Mouse (Mus musculus): ENCODE data around the gene Me3. TPM values are rescaled to one million over a fixed set of nuclear protein-coding genes. Genes with fewer than 3 reads are reported as not detected.

The Me3 gene
- polyA plus RNA-seq, 1 experiment from 2014 or later: 3.6 TPM

DNA sequence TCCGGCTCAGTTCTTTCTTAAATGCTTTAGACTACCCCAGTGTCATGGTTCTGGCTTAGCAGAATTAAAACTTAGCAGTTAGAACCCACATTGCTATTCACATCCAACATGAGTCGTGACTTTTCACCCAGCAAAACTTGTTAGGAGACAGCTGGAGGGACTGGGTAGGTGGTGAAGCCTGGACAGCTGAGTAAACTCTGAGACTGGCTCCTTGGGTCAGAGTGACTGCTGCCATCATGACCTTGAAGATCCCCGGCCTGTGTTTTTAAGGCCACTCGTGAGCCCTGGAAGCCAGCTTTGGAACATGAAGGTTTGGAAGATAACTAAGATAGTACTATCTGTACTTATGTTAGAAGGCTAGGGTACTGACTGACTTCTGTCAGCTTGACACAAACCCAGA is 35.4 kb downstream of the Me3 start:
- Histone ChIP-seq H3K27ac (replicated peaks) (no peak overlapping the region), H3K4me2 (replicated peaks) (no peak overlapping the region), H3K27me3 (no peaks in the 10 kb centered on the region), H3K36me3 (no peaks in the 10 kb centered on the region), H3K9ac (no peak overlapping the region), H3K9me3 (replicated peaks) (no peaks in the 10 kb centered on the region), H3K4me1 (no peaks in the 10 kb centered on the region), H3K4me3 (replicated peaks) (no peak overlapping the region)
- whole genome bisulfite sequencing: 88% methylated on average over 4 of the region's 4 CpGs
- ATAC-seq (ENCODE audit: insufficient number of reproducible peaks, low FRiP score, low TSS enrichment, low read depth): no peak

DNA sequence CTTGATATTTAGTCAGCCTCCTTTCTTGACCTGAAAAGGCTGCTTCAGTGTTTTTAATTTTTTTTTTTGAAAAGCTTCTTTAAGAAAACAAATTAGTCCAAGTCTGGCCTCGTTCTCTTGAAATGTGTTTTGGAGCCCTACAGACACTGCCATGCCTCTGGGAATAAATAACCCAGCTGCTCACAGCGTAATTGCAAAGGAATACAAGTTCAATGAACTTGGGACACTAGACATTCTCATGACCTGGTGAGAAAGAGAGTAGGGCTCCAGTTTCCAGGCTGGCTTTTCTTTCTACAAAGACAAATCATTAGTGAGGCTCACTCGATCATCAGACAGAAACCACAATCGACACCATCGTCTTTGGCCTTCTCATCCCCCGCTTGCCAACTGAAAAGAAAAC is 37.3 kb downstream of the Me3 start:
- no peak for ATAC-seq (ENCODE audit: insufficient number of reproducible peaks, low FRiP score, low TSS enrichment, low read depth)
- Histone ChIP-seq H3K9ac (no peak overlapping the region), H3K27me3 (no peaks in the 10 kb centered on the region), H3K4me3 (replicated peaks) (no peak overlapping the region), H3K4me1 (no peaks in the 10 kb centered on the region), H3K36me3 (no peaks in the 10 kb centered on the region), H3K9me3 (replicated peaks) (no peaks in the 10 kb centered on the region), H3K27ac (replicated peaks) (no peak overlapping the region), H3K4me2 (replicated peaks) (no peak overlapping the region)
- 59% methylated on average over 6 of the region's 6 CpGs for WGBS

DNA sequence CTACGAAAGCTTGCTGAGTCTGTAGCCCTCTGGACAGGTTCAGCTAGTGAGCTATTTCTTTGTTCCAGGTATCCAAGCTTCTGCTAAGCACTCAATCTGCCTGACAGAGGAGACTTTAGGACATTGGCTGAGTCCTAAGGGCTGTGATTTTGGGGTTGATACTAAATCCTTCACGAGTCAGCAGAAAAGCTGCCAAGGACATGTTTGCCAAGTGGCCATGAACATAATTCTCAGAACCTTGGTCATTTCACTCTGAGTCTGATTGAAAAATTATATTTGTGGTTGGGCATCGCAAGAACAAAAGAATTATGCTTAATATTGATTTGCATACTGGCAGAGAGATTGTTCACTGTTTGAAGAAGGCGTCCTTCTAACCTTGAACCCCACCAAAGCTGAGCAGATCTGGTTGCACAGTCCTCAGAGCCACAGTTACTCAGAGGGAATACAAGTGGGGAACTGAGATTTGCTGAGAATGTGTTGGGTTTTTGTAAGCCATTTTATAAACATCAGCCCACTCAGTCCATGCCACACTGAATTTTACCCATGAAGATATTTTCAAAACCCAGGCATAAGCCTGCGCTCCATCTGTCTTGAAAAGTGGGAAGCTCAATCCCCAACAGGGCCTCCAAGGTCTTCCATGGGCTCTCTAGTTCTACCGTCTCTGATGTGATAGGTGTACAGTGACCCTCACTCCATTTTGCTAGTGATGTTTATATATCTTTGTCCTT is 39.1 kb downstream of the Me3 start:
- 86% methylated on average over 6 of the region's 6 CpGs for WGBS
- no peak for ATAC-seq (ENCODE audit: insufficient number of reproducible peaks, low FRiP score, low TSS enrichment, low read depth)

DNA sequence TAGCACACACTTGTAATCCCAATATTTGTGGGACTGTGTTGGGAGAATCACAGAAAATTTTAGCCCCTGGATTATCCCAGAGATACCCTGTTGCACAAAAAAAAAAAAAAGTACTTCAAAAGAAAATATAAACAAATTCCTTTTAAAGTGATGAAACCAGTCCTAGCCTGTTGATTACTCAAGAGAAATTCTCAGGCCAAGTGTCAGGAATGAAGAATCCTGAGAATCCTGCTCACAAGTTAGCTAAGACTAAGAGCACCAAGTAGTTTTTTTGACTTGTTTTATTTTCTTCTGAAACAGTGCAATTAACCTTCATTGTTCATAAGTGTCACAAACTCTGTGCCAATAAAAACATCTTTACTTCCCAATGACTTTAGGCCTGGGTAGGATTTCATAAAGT is 44.0 kb downstream of the Me3 start:
- H3K27me3 ChIP-seq: no peaks in the 10 kb centered on the region
- H3K4me2 ChIP-seq (replicated peaks): no peak overlapping the region
- no peaks in the 10 kb centered on the region for H3K36me3 ChIP-seq
- no peak overlapping the region for H3K9ac ChIP-seq
- H3K27ac ChIP-seq (replicated peaks): no peak overlapping the region
- peaks cover 24% of the 10 kb centered on the region for H3K4me1 ChIP-seq
- ATAC-seq (ENCODE audit: insufficient number of reproducible peaks, low FRiP score, low TSS enrichment, low read depth): no peak
- H3K4me3 ChIP-seq (replicated peaks): no peak overlapping the region
- no peaks in the 10 kb centered on the region for H3K9me3 ChIP-seq (replicated peaks)

More for the DNA sequence above, 39.1 kb downstream of the Me3 start:
- Histone ChIP-seq H3K36me3 (no peaks in the 10 kb centered on the region), H3K4me3 (replicated peaks) (no peak overlapping the region), H3K27ac (replicated peaks) (no peak overlapping the region), H3K9ac (no peak overlapping the region), H3K27me3 (no peaks in the 10 kb centered on the region), H3K4me1 (no peaks in the 10 kb centered on the region), H3K4me2 (replicated peaks) (no peak overlapping the region), H3K9me3 (replicated peaks) (no peaks in the 10 kb centered on the region)

DNA sequence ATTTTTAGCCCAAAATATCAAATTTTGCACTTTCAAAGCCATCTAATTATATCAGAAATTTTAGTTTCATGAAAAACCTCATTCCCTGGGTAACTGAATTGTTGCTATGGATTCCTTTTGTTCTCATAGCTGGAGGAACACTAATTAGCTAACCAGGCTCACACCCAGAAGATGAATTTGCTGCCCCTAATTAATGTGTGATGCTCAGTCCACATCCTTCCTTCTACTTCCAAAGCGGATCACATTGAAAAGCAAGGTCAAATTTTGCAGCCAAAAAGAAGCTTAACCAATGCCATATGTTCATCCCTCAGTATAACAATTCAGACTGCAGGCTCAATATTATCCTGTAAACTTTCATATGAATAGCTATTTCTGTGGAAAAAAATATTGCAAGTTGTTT is 45.7 kb downstream of the Me3 start:
- Histone ChIP-seq H3K4me3 (replicated peaks) (no peak overlapping the region), H3K36me3 (no peaks in the 10 kb centered on the region), H3K4me2 (replicated peaks) (no peak overlapping the region), H3K27me3 (no peaks in the 10 kb centered on the region), H3K9ac (no peak overlapping the region), H3K9me3 (replicated peaks) (no peaks in the 10 kb centered on the region), H3K27ac (replicated peaks) (no peak overlapping the region), H3K4me1 (peaks cover 24% of the 10 kb centered on the region)
- no peak for ATAC-seq (ENCODE audit: insufficient number of reproducible peaks, low FRiP score, low TSS enrichment, low read depth)
- WGBS: 37% methylated on average over 1 of the region's 1 CpGs

DNA sequence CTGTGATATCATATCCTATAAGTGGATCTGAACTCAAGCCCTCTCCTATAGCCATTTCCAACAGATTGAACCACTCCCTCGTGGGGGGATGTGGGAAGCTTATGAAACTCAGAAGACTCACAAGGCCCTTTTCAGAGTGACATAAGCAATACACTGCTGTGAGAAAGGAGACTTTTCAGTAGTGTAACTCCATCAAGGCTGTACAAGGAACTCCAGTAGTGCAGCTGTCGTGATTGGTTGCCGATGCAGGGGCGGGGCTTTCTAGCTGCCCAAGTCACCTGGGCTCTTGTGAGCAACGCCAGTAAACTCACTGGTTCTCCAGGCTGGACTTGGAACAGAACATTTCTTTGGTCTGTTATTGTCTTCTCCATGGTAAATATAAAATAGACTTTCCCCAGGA is 46.5 kb downstream of the Me3 start:
- no peaks in the 10 kb centered on the region for H3K36me3 ChIP-seq
- ATAC-seq (ENCODE audit: insufficient number of reproducible peaks, low FRiP score, low TSS enrichment, low read depth): no peak
- WGBS: 77% methylated on average over 5 of the region's 5 CpGs
- peaks cover 24% of the 10 kb centered on the region for H3K4me1 ChIP-seq
- no peaks in the 10 kb centered on the region for H3K27me3 ChIP-seq
- H3K9me3 ChIP-seq (replicated peaks): no peaks in the 10 kb centered on the region
- H3K4me2 ChIP-seq (replicated peaks): no peak overlapping the region
- no peak overlapping the region for H3K4me3 ChIP-seq (replicated peaks)
- H3K9ac ChIP-seq: no peak overlapping the region
- 0 out of 2 replicates have a peak overlapping the region, but pooled peaks have one; percentile 30 for H3K27ac ChIP-seq (replicated peaks)

DNA sequence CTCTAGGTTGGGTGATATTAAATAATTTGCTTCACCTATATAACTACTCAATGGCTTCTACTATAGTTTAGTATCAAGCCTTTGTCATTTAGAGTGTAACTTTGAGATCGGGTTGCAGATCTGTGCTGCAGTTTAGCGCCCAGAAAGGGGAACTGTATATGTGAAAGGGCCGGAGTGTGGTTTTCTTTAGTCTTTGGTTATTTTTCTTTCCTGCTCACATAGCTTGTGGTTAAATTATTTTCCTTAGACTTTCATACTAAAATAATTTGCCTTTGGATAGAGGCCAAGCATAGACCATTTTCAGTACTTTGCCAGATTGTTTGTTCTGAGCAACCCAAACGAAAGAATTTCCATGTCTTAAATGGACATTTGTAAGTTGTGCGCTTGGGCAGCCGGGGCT is 46.9 kb downstream of the Me3 start:
- Histone ChIP-seq H3K4me1 (peaks cover 24% of the 10 kb centered on the region), H3K4me3 (replicated peaks) (no peak overlapping the region), H3K27me3 (no peaks in the 10 kb centered on the region), H3K27ac (replicated peaks) (0 out of 2 replicates have a peak overlapping the region, but pooled peaks have one; percentile 25), H3K4me2 (replicated peaks) (no peak overlapping the region), H3K9ac (no peak overlapping the region), H3K36me3 (no peaks in the 10 kb centered on the region), H3K9me3 (replicated peaks) (no peaks in the 10 kb centered on the region)
- 41% methylated on average over 6 of the region's 6 CpGs for WGBS
- no peak for ATAC-seq (ENCODE audit: insufficient number of reproducible peaks, low FRiP score, low TSS enrichment, low read depth)

DNA sequence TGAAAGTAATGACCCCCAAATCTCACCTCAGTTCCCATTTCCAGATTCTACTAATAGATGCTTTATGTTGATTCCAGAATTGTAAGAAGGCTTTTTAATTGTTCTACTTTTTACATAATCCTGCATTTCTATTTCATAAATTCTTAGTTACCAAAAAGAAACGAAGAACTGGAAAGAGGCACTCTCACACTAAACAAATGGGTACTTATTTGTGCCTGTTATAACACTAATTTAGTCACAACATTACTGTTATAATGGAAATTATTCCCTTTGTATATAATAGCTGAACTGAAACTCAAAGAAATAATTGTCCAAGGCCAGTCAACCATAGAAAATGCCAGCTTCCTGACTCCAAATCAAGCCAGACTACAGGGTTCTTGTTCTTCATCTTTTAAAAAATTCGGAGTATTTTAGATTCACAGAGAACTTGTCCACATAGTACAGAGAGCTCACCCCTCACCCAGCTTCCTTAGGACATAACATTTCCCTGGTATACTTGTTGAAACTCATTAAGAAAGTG is 47.5 kb downstream of the Me3 start:
- Histone ChIP-seq H3K36me3 (no peaks in the 10 kb centered on the region), H3K27ac (replicated peaks) (0 out of 2 replicates have a peak overlapping the region, but pooled peaks have one; percentile 25)
- 66% methylated on average over 2 of the region's 2 CpGs for whole genome bisulfite sequencing

DNA sequence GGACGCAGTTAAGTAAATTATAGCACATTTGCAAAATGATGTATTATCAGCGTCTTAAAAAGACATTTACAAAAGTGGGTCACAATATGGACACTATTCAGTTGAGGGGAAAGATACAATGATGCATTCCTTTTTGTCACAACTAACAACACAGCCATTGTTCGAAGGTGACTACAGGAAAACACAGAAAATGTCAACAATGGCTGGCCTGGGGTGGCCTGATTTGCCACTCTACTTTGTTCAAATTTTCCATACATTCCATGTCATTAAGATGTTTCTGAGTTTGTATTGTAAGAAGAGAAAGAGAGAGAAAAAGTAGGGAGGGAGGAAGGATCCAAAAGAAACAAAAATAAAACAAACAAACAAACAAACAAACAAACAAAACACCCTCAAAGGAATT is 48.7 kb downstream of the Me3 start:
- H3K4me1 ChIP-seq: peaks cover 24% of the 10 kb centered on the region
- no peaks in the 10 kb centered on the region for H3K9me3 ChIP-seq (replicated peaks)
- H3K27me3 ChIP-seq: no peaks in the 10 kb centered on the region
- no peak for ATAC-seq (ENCODE audit: insufficient number of reproducible peaks, low FRiP score, low TSS enrichment, low read depth)
- no peak overlapping the region for H3K4me2 ChIP-seq (replicated peaks)
- H3K9ac ChIP-seq: no peak overlapping the region
- WGBS: 74% methylated on average over 3 of the region's 3 CpGs
- H3K4me3 ChIP-seq (replicated peaks): no peak overlapping the region
- H3K27ac ChIP-seq (replicated peaks): no peak overlapping the region
- no peaks in the 10 kb centered on the region for H3K36me3 ChIP-seq

More for the DNA sequence above, 47.5 kb downstream of the Me3 start:
- Histone ChIP-seq H3K9me3 (replicated peaks) (no peaks in the 10 kb centered on the region), H3K27me3 (no peaks in the 10 kb centered on the region), H3K4me1 (peaks cover 24% of the 10 kb centered on the region), H3K4me2 (replicated peaks) (no peak overlapping the region), H3K4me3 (replicated peaks) (no peak overlapping the region), H3K9ac (no peak overlapping the region)
- no peak for ATAC-seq (ENCODE audit: insufficient number of reproducible peaks, low FRiP score, low TSS enrichment, low read depth)

DNA sequence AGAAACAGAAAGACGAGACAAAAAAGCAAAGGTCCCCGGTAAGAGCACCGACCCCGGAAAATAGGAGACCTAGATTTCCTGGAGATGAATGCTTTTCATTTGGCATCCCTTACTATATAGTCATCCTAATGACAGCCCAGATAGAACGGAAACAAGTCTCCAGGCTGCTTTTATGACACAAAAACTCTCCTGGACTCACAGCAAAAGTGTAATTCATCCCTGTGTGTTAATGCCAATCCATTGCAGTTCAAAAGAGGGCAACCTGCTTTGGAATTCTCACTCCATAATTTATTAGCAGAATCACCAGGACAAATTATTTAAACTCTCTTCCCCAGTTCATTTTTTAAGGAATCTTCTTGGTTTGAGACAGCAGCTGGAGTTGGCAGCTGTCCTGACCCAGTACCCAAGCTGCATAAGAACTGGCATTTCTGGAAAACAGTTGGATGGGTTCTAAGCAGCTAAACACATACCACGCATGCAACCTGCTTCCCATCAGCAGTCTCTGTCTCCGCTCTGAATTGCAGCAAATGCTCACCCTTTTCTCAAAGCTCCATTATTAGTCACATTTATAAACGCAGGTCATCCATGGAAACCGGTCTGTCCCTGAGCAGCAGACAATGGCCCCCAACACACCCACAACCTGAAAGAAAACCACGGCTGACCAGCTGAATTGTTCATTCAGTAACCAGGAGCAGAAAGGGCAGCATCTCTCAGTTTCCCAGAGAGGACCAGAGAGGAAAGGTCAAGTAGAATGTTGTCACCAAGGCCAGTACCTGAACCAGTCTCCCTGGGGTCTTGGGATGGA is 49.7 kb downstream of the Me3 start:
- H3K27me3 ChIP-seq: no peaks in the 10 kb centered on the region
- WGBS: 82% methylated on average over 10 of the region's 10 CpGs
- no peak overlapping the region for H3K4me2 ChIP-seq (replicated peaks)
- H3K4me1 ChIP-seq: peaks cover 22% of the 10 kb centered on the region
- no peaks in the 10 kb centered on the region for H3K36me3 ChIP-seq
- H3K9ac ChIP-seq: no peak overlapping the region
- H3K27ac ChIP-seq (replicated peaks): no peak overlapping the region
- H3K4me3 ChIP-seq (replicated peaks): no peak overlapping the region
- no peak for ATAC-seq (ENCODE audit: insufficient number of reproducible peaks, low FRiP score, low TSS enrichment, low read depth)
- no peaks in the 10 kb centered on the region for H3K9me3 ChIP-seq (replicated peaks)

DNA sequence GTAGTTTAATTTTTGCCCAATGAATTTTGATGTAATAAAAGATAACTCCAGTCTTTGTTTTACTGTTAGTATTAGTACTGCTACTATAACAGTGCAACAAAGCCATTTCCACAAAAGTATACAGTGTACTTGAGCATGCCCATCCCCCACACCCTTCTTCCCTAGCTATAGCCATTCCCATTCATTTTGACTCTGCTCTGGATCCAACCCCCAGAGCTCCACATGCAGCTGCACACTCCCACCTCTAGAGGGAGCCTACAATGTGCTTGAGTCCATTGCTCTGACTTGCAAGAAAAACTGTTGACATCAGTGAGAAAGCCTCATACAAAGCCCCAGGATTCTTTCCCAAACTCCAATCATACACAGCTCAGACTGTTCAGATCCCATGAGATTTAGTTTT is 66.0 kb downstream of the Me3 start:
- no peak overlapping the region for H3K9ac ChIP-seq
- no peaks in the 10 kb centered on the region for H3K9me3 ChIP-seq (replicated peaks)
- no peak for ATAC-seq (ENCODE audit: insufficient number of reproducible peaks, low FRiP score, low TSS enrichment, low read depth)
- no peak overlapping the region for H3K4me3 ChIP-seq (replicated peaks)
- H3K4me1 ChIP-seq: no peaks in the 10 kb centered on the region
- H3K27me3 ChIP-seq: no peaks in the 10 kb centered on the region
- H3K36me3 ChIP-seq: no peaks in the 10 kb centered on the region
- H3K4me2 ChIP-seq (replicated peaks): no peak overlapping the region
- no peak overlapping the region for H3K27ac ChIP-seq (replicated peaks)
